Mouse (Mus musculus): ENCODE measurements at regions not wholly inside any gene's neighbourhood (a gene's known extent, or its start where the extent isn't known, plus 50 kb on each side); places are given as distances from the start of the nearest gene placed in this dataset.
"Not testable (repeated sequence)": the region's sequence is repeated elsewhere in the genome, so short reads cannot be mapped to it uniquely, and the experiment has no call there.

DNA sequence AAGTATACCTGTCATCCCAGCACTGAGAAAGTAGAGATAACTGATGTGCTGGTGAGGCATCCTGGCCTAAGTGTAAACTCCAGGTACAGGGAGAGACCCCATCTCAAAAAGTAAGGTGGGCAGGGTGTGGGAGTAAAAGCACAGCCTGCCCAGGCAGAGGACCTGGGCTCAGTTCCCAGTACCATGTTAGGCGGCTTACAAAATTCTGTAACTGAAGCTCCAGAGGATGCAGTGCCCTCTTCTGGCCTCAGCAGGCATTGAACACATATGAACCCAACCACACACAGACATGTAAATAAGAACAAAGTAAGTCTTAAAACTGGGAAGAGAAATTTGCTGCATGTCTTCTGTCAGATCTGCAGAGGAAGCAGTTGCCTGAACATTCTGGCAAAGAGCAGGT, 125.9 kb upstream of the Dpp6 start:
- no peaks in the 10 kb centered on the region for H3K27me3 ChIP-seq (ENCODE audit: control insufficient read depth in 1 of 2, insufficient read depth in 2 of 2, low read length in 2 of 2)
- DNase-seq (ENCODE audit: low read depth, low spot score), result no peak
- no peak overlapping the region for H3K9ac ChIP-seq (ENCODE audit: control insufficient read depth, low read depth, low read length, poor library complexity, severe bottlenecking)
- H3K9me3 ChIP-seq (replicated peaks; ENCODE audit: insufficient read depth, low read length), result no peaks in the 10 kb centered on the region
- H3K4me1 ChIP-seq (ENCODE audit: control insufficient read depth in 1 of 2, insufficient read depth in 2 of 2, low read length in 2 of 2), result no peaks in the 10 kb centered on the region
- H3K79me2 ChIP-seq (ENCODE audit: control insufficient read depth, insufficient read depth, low read length, poor library complexity), result no peaks in the 10 kb centered on the region
- no peak overlapping the region for H3K27ac ChIP-seq (ENCODE audit: control insufficient read depth, low read depth, low read length)
- no peaks in the 10 kb centered on the region for H3K36me3 ChIP-seq (ENCODE audit: control insufficient read depth in 1 of 2, insufficient read depth in 2 of 2, low read length in 2 of 2)
- TF ChIP-seq POLR2AphosphoS5 (IDR thresholded peaks at IDR 0.05; ENCODE audit: borderline replicate concordance, low read depth, low read length) (no peak), MAZ (IDR thresholded peaks at IDR 0.05; ENCODE audit: low read depth, low read length) (no peak), UBTF (IDR thresholded peaks at IDR 0.05; ENCODE audit: borderline replicate concordance, insufficient read depth, low read depth, low read length) (no peak), TCF12 (IDR thresholded peaks at IDR 0.05; ENCODE audit: low read depth, low read length) (no peak), MYC (IDR thresholded peaks at IDR 0.05; ENCODE audit: low read depth, low read length) (no peak), E2F4 (IDR thresholded peaks at IDR 0.05; ENCODE audit: borderline replicate concordance, low read depth, low read length) (no peak), MEF2A (IDR thresholded peaks at IDR 0.05; ENCODE audit: extremely low read depth, insufficient replicate concordance, low read depth, low read length, poor library complexity, severe bottlenecking) (no peak), RAD21 (IDR thresholded peaks at IDR 0.05; ENCODE audit: low read depth, low read length) (no peak), MYB (IDR thresholded peaks at IDR 0.05; ENCODE audit: low read depth, low read length) (no peak), ZC3H11A (IDR thresholded peaks at IDR 0.05; ENCODE audit: low read depth, low read length) (no peak), BHLHE40 (IDR thresholded peaks at IDR 0.05; ENCODE audit: borderline replicate concordance, low read depth, low read length) (no peak), USF1 (IDR thresholded peaks at IDR 0.05; ENCODE audit: low read depth, low read length) (no peak), CTCF (IDR thresholded peaks at IDR 0.05 in 2 of 3, conservative IDR thresholded peaks at IDR 0.05 in 1 of 3; ENCODE audit: control insufficient read depth in 1 of 3, insufficient read depth in 1 of 3, low read depth in 2 of 3, low read length in 3 of 3, poor library complexity in 1 of 3, severe bottlenecking in 1 of 3) (no peak; a peak in 1 of 6 replicates), MAX (IDR thresholded peaks at IDR 0.05; ENCODE audit: low read length) (no peak), JUND (IDR thresholded peaks at IDR 0.05; ENCODE audit: low read depth, low read length) (no peak), HCFC1 (IDR thresholded peaks at IDR 0.05; ENCODE audit: low read depth, low read length) (no peak), GATA1 (IDR thresholded peaks at IDR 0.05; ENCODE audit: low read depth, low read length) (no peak), ETS1 (IDR thresholded peaks at IDR 0.05; ENCODE audit: low read depth, low read length) (no peak), MAFK (IDR thresholded peaks at IDR 0.05; ENCODE audit: borderline replicate concordance, low read depth, low read length) (no peak), GABPA (IDR thresholded peaks at IDR 0.05; ENCODE audit: low read depth, low read length) (no peak)
- no peak overlapping the region for H3K4me3 ChIP-seq (ENCODE audit: control insufficient read depth in 1 of 2, insufficient read depth in 1 of 2, low read depth in 2 of 2, low read length in 2 of 2)

DNA sequence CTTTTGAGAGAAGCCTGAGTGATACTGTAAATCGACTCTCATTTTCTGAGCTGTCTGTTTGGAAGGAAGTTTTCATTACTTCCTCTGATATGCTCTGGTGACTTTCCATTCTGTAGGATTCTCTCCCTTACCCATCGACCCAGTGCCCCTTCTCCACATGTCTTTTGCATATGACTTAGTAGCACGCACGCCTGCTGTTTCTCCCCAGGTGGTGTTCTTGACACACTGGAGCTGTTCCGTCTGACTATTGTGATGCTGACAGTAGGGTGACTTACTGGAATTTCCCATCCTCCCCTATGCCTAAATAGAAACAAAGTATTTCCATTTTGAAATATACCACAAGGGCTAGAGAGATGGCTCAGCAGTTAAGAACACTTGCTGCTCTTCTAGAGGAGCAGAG, 125.0 kb upstream of the Dpp6 start:
- no peak for TF ChIP-seq UBTF (IDR thresholded peaks at IDR 0.05; ENCODE audit: borderline replicate concordance, insufficient read depth, low read depth, low read length)
- no peak for TF ChIP-seq SIN3A (IDR thresholded peaks at IDR 0.05; ENCODE audit: low read length)
- no peak for TF ChIP-seq MAFK (IDR thresholded peaks at IDR 0.05; ENCODE audit: borderline replicate concordance, low read depth, low read length)
- no peak for TF ChIP-seq NRF1 (IDR thresholded peaks at IDR 0.05; ENCODE audit: insufficient read depth, low read depth, low read length, poor library complexity, severe bottlenecking)
- no peak for TF ChIP-seq ZC3H11A (IDR thresholded peaks at IDR 0.05; ENCODE audit: low read depth, low read length)
- TF ChIP-seq TAL1 (IDR thresholded peaks at IDR 0.05; ENCODE audit: low read length), result no peak
- TF ChIP-seq MYC (IDR thresholded peaks at IDR 0.05; ENCODE audit: low read depth, low read length), result no peak
- no peak for TF ChIP-seq GATA1 (IDR thresholded peaks at IDR 0.05; ENCODE audit: low read depth, low read length)
- no peaks in the 10 kb centered on the region for H3K9me3 ChIP-seq (replicated peaks; ENCODE audit: insufficient read depth, low read length)
- H3K4me3 ChIP-seq (ENCODE audit: control insufficient read depth in 1 of 2, insufficient read depth in 1 of 2, low read depth in 2 of 2, low read length in 2 of 2), result no peak overlapping the region
- H3K27ac ChIP-seq (ENCODE audit: control insufficient read depth, low read depth, low read length), result no peak overlapping the region
- H3K9ac ChIP-seq (ENCODE audit: control insufficient read depth, low read depth, low read length, poor library complexity, severe bottlenecking), result no peak overlapping the region
- no peaks in the 10 kb centered on the region for H3K27me3 ChIP-seq (ENCODE audit: control insufficient read depth in 1 of 2, insufficient read depth in 2 of 2, low read length in 2 of 2)
- H3K4me1 ChIP-seq (ENCODE audit: control insufficient read depth in 1 of 2, insufficient read depth in 2 of 2, low read length in 2 of 2), result no peaks in the 10 kb centered on the region
- no peak for DNase-seq (ENCODE audit: low read depth, low spot score)
- no peaks in the 10 kb centered on the region for H3K36me3 ChIP-seq (ENCODE audit: control insufficient read depth in 1 of 2, insufficient read depth in 2 of 2, low read length in 2 of 2)
- H3K79me2 ChIP-seq (ENCODE audit: control insufficient read depth, insufficient read depth, low read length, poor library complexity), result no peaks in the 10 kb centered on the region

DNA sequence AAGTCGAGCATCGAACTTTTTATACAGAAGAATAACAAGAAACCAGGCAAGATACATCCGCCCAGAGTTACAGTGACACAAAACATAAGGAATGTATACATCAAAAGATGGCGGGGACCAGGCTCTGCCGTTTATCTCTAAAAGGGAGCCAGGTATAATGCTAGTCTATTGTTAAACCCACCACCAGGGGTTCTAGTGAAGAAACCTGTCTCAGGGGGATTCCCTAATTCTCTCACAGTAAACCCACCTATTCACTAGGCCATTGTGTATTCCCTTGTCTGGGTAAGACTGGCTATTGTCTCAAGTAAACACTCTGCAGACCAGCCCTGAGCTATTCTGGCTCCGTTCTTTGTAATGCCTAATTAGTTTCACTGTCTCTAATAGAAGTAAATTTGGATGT, 113.4 kb upstream of the Dpp6 start:
- not testable (repeated sequence) for H3K27me3 ChIP-seq (ENCODE audit: control insufficient read depth in 1 of 2, insufficient read depth in 2 of 2, low read length in 2 of 2); H3K79me2 ChIP-seq (ENCODE audit: control insufficient read depth, insufficient read depth, low read length, poor library complexity); H3K9ac ChIP-seq (ENCODE audit: control insufficient read depth, low read depth, low read length, poor library complexity, severe bottlenecking); H3K4me3 ChIP-seq (ENCODE audit: control insufficient read depth in 1 of 2, insufficient read depth in 1 of 2, low read depth in 2 of 2, low read length in 2 of 2); H3K27ac ChIP-seq (ENCODE audit: control insufficient read depth, low read depth, low read length); H3K36me3 ChIP-seq (ENCODE audit: control insufficient read depth in 1 of 2, insufficient read depth in 2 of 2, low read length in 2 of 2); H3K9me3 ChIP-seq (replicated peaks; ENCODE audit: insufficient read depth, low read length); H3K4me1 ChIP-seq (ENCODE audit: control insufficient read depth in 1 of 2, insufficient read depth in 2 of 2, low read length in 2 of 2); DNase-seq (ENCODE audit: low read depth, low spot score)
